Mouse (Mus musculus) kidney, adult 2 months (tissue): ENCODE data around the gene Cdk5rap3.
A peak's percentile ranks its signal among the peaks of the same experiment; 100 is the strongest.

Source experiments
- CTCF ChIP-seq: fragments of 200-500 bp; conservative IDR thresholded peaks from 2 replicates; pipeline ENCODE4 v1.5.1; 2011; ENCODE audit warnings: low read depth, mild to moderate bottlenecking, control low read depth, low read length, moderate library complexity, mixed read lengths; ENCODE audit not compliant: insufficient read depth, insufficient read length
- POLR2A ChIP-seq: fragments of 200-500 bp; IDR thresholded peaks from one replicate; pipeline ENCODE4 v1.6.1; 2011; ENCODE audit warnings: low read depth, low read length, control low read depth

DNA sequence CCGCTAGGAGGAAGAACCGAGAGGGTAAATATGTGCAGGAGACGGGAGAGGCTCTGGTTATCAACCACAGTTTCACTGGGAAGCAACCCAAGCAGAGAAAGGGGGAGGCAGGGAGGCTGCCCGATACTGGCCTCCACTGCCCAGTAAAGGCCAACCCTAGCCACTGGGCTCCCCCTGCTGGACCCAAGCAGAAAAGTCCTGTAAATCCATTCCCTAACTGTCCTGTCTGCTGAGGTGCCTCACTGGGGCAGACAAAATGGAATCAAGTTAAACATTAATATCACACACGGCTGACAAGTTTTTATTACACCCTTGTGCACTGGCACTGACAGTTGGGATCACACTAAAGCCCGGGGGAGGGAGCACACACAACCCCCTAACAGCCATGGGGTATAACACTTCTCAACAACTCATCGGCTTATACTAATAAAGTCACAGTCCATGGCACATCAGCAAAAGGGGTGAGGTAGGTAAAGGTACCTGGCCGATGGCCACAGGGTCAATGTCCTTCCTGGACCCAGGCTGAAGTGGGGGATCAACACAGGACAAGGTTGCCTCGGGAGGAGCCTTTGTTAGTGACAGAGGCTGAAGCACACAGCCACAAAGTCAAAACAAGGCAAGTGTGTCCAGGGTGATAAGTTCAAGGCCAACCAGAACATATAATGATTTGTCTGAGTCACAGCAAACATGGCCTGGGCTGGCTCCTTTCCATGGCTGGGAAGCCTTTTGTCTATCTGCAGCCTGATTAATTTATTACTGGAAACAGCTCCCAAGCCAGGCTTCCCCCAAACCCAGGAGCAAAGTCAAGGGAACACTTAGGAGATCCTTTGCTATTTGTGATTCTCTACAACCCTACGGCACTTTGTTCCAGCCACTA, 21.5 kb upstream of the Cdk5rap3 start:
- TF ChIP-seq CTCF (peak; percentile 92), POLR2A (peak; percentile 72)
